In the genomic region with DNA sequence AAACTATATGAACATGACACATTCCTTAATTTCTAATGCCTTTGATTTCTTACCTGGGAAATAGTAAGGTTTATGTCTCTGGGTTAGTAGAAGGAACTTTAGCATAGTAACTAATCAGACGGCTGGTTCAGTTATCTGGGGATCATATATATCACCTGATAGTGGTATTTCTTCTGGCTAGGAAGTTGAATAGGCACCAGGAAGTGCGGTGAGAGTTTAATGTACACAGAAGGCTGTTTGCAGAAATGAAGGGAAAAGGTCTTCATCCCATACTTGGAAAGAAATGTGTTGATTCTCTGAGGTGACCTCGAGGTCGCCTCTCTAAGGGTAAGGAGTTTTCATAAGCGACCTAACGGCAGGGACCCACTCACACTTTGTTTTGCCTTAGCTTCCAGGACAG, we compare ENCODE assay signal across 9 mouse cellular contexts. TPM values are rescaled to one million over a fixed set of nuclear protein-coding genes. Genes with fewer than 3 reads are reported as not detected.
DNase-seq lines count a peak whose midpoint lies in the region; ATAC-seq and TF ChIP-seq lines count a peak whose summit lies in the region.
"Had no signal": no experiment of that assay in that cellular context is flagged by ENCODE, and none has a peak within 500 bp of the region (broad histone marks: within the 10 kb centered on the region; RNA-seq: fewer than 3 reads in every experiment).

No protein-coding gene starts in this region.

- WGBS in forebrain, postnatal 0 days, result 19% methylated on average over 6 of the region's 6 CpGs
- 12% methylated on average over 6 of the region's 6 CpGs for WGBS in liver, embryonic 13.5 days (ENCODE audit: insufficient replicate concordance)
- 17% methylated on average over 6 of the region's 6 CpGs for whole genome bisulfite sequencing in stomach, postnatal 0 days

- no peak for TF ChIP-seq CTCF in forebrain, postnatal 0 days (IDR thresholded peaks at IDR 0.05; ENCODE audit: low read depth)
- TF ChIP-seq CTCF in stomach, postnatal 0 days (IDR thresholded peaks at IDR 0.05; ENCODE audit: low read depth), result no peak

- no peak for DNase-seq in forebrain, postnatal 0 days
- DNase-seq in liver, embryonic 13.5 days, result no peak
- DNase-seq in stomach, postnatal 0 days (ENCODE audit: low spot score), result no peak
- DNase-seq in left cerebral cortex, adult 18-20 months (ENCODE audit: low spot score in 2 of 2), result no peak
- no peak for DNase-seq in left cerebral cortex, postnatal 4 days

- no peak for TF ChIP-seq EP300 in stomach, postnatal 0 days (optimal IDR thresholded peaks at IDR 0.05)

- no peaks in the 10 kb centered on the region for H3K9me3 ChIP-seq in megakaryocyte, embryonic 14.5 days
- no peaks in the 10 kb centered on the region for H3K9me3 ChIP-seq in forebrain, postnatal 0 days (ENCODE audit: low read length)
- H3K9me3 ChIP-seq in liver, embryonic 13.5 days (replicated peaks), result no peaks in the 10 kb centered on the region
- H3K9me3 ChIP-seq in stomach, postnatal 0 days (ENCODE audit: control insufficient read depth, low read length), result no peaks in the 10 kb centered on the region

- ATAC-seq in megakaryocyte, adult 5-6 weeks (ENCODE audit: poor library complexity, severe bottlenecking), result no peak
- no peak for ATAC-seq in forebrain, postnatal 0 days
- no peak for ATAC-seq in liver, embryonic 13.5 days (ENCODE audit: low read depth)
- ATAC-seq in stomach, postnatal 0 days (ENCODE audit: low FRiP score, low TSS enrichment), result peak; percentile 62

- no peak overlapping the region for H3K9ac ChIP-seq in forebrain, postnatal 0 days
- no peak overlapping the region for H3K9ac ChIP-seq in liver, embryonic 13.5 days
- H3K9ac ChIP-seq in stomach, postnatal 0 days (ENCODE audit: low read length), result peak overlapping the region; percentile 53; the same call in 1 of the 2 replicates

- no peaks in the 10 kb centered on the region for H3K36me3 ChIP-seq in megakaryocyte, embryonic 14.5 days (replicated peaks; ENCODE audit: low read length)
- no peaks in the 10 kb centered on the region for H3K36me3 ChIP-seq in forebrain, postnatal 0 days (ENCODE audit: insufficient read depth)
- H3K36me3 ChIP-seq in liver, embryonic 13.5 days, result no peaks in the 10 kb centered on the region
- H3K36me3 ChIP-seq in stomach, postnatal 0 days (ENCODE audit: control insufficient read depth, insufficient read depth, low read length), result no peaks in the 10 kb centered on the region

- H3K27me3 ChIP-seq in megakaryocyte, embryonic 14.5 days (replicated peaks), result peaks cover 13% of the 10 kb centered on the region
- peaks cover 5% of the 10 kb centered on the region; the same call in 1 of the 2 replicates for H3K27me3 ChIP-seq in forebrain, postnatal 0 days (ENCODE audit: insufficient read depth, low read length)
- peaks cover 21% of the 10 kb centered on the region for H3K27me3 ChIP-seq in liver, embryonic 13.5 days
- no peaks in the 10 kb centered on the region for H3K27me3 ChIP-seq in stomach, postnatal 0 days (ENCODE audit: control insufficient read depth, insufficient read depth, low read length)
- H3K27me3 ChIP-seq: Patski had no signal

- H3K4me2 ChIP-seq in forebrain, postnatal 0 days (ENCODE audit: low read depth), result peak overlapping the region; percentile 98
- H3K4me2 ChIP-seq in liver, embryonic 13.5 days, result peak overlapping the region; percentile 76; the same call in 1 of the 2 replicates
- H3K4me2 ChIP-seq in stomach, postnatal 0 days (replicated peaks; ENCODE audit: low read depth), result no peak overlapping the region; the same call in 1 of the 2 replicates

- intact Hi-C loops in left cerebral cortex, postnatal 4 days (cut with DNase I), result loop anchor here (5.0 to 10.0 kb wide), 2 partner anchors 338 to 430 kb away; no protein-coding TSS in a partner anchor

- H3K4me3 ChIP-seq in megakaryocyte, embryonic 14.5 days (replicated peaks), result peak overlapping the region; percentile 96
- H3K4me3 ChIP-seq in forebrain, postnatal 0 days (ENCODE audit: low read depth, low read length), result peak overlapping the region; percentile 54
- no peak overlapping the region for H3K4me3 ChIP-seq in liver, embryonic 13.5 days (replicated peaks)
- H3K4me3 ChIP-seq in stomach, postnatal 0 days (ENCODE audit: low read depth, low read length), result peak overlapping the region; percentile 69; the same call in 1 of the 2 replicates

- no peak overlapping the region for H3K27ac ChIP-seq in forebrain, postnatal 0 days (ENCODE audit: low read depth, low read length)
- no peak overlapping the region for H3K27ac ChIP-seq in liver, embryonic 13.5 days
- H3K27ac ChIP-seq in stomach, postnatal 0 days (replicated peaks), result 0 out of 2 replicates have a peak overlapping the region, but pooled peaks have one; percentile 30
- H3K27ac ChIP-seq: macrophage had no signal

- H3K4me1 ChIP-seq in megakaryocyte, embryonic 14.5 days, result peaks cover 36% of the 10 kb centered on the region
- H3K4me1 ChIP-seq in forebrain, postnatal 0 days (ENCODE audit: insufficient read depth), result peaks cover 15% of the 10 kb centered on the region; the same call in 1 of the 2 replicates
- H3K4me1 ChIP-seq in liver, embryonic 13.5 days (replicated peaks), result peaks cover 19% of the 10 kb centered on the region
- H3K4me1 ChIP-seq in stomach, postnatal 0 days (replicated peaks; ENCODE audit: control insufficient read depth, insufficient read depth), result no peaks in the 10 kb centered on the region

RNA-seq across cellular contexts. Expression of gene Parm1, which starts 0.3 kb away (rescaled TPM):
- polyA plus RNA-seq in megakaryocyte, embryonic 14.5 days (2012; ENCODE audit: insufficient read depth, low replicate concordance), result 3.1 and 3.4 TPM in 2 replicates
- 0.07 and 0.11 TPM in 2 replicates for total RNA-seq in megakaryocyte, adult 5-6 weeks (2015)
- total RNA-seq in megakaryocyte, adult 5-6 weeks (2017), result not detected in 2 replicates
- 6.5 and 11.8 TPM in 2 replicates for total RNA-seq in forebrain, postnatal 0 days (2014; rRNA removed)
- polyA plus RNA-seq in forebrain, postnatal 0 days (2015; fragmentation: Nextera tagmentation; extraction: Ambion mirVana), result 4.7 and 7.3 TPM in 2 replicates
- polyA plus RNA-seq in liver, embryonic 13.5 days (2015; fragmentation: Nextera tagmentation; extraction: Ambion mirVana), result 1.6 and 1.9 TPM in 2 replicates
- polyA plus RNA-seq in stomach, postnatal 0 days (2015; fragmentation: Nextera tagmentation; extraction: Ambion mirVana), result 24.7 and 26.2 TPM in 2 replicates
- 10 to 100 TPM; 37.6 to 41.3 TPM for total RNA-seq in left cerebral cortex, adult 18-20 months (2021)
- 10 to 100 TPM; 10.6 to 14.9 TPM for total RNA-seq in left cerebral cortex, postnatal 4 days (2021)
- polyA plus RNA-seq: macrophage had no signal
